Mouse (Mus musculus) effector memory CD4-positive, alpha-beta T cell, adult 5 months (primary cell): ENCODE data around the gene Iqsec1. TPM values are rescaled to one million over a fixed set of nuclear protein-coding genes. Genes with fewer than 3 reads are reported as not detected.

Experiments used
- polyA plus RNA-seq: library from polyadenylated mRNA; unstranded; fragments of 100-300 nt; shearing (Covaris generic); gene quantifications from one replicate; pipeline ENCODE4 v1.2.1, GENCODE M21; 2017

Gene Iqsec1
- polyA plus RNA-seq, result 11.3 TPM

GRCm38 (mm10) chr6:90988648-90989317 lies at the start of gene Iqsec1:
Gene Iqsec1 (minus strand): TSS chr6:90988685.

Other genes starting within 250 kb of the Iqsec1 start
- 247 TPM for gene Nup210, start 128.1 kb upstream of the Iqsec1 start, polyA plus RNA-seq
- gene Hdac11, start 168.0 kb upstream of the Iqsec1 start, polyA plus RNA-seq, result 1.1 TPM
- gene Fbln2, start 223.8 kb upstream of the Iqsec1 start, polyA plus RNA-seq, result not detected